Mouse (Mus musculus): ENCODE results near the gene Ntm.

Ntm gene

DNA sequence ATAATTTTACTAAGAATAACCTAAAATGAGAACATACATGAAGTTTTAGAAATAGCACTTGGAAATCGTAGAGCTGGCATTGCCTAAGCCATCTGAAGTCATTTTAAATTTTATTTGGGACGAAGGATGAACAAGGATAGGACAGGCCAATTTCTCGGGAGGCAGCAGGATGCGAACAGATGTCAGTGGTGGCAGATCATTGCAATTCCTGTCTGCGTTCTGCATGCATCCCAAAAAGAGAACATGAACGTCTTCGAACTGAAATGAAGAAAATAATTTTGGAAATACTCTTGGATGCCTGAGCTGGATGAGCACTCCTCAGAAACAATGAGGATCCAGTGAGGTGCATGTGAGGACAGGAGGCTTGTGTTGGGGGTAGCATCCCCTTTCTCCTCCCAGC lies 506.9 kb downstream of the Ntm start:
- DNase-seq, result no peak

DNA sequence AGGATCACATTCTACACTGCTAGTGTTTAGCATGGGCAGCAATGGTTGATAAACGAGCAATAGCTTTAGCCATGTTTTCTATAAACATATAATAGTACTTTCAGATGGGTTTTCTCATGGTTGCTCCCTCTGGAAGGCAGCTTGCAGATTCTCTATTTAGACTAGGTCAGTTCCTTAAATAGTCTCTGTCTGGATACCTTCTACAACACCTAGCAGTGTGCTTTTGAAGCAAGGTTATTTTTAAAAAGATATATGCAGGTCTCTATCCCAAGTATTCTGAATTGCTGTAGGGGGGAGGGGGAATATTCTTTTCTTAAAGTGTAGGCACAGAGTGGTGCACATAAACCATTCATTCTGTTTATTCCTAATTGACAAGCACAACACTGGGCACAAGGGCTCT lies 511.7 kb downstream of the Ntm start:
- no peak for DNase-seq

DNA sequence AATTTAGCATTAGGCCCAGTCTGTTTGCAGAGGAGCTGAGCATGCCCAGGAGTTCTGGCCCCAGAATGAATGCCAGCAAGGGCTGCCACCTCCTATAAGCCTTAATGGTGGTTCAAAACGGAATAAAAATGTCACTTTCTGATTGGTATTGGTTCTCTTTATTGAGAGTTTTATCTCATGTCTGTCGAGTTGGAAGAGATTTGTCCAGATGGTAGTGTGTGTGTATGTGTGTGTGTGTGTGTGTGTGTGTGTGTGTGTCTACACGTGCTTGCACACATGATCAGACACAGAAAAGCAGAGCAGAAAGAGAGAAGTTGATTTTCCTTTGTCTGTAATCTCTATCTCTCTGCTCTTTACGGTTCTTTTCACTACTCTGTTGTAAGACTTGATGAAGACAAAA lies 518.9 kb downstream of the Ntm start:
- DNase-seq, result no peak

DNA sequence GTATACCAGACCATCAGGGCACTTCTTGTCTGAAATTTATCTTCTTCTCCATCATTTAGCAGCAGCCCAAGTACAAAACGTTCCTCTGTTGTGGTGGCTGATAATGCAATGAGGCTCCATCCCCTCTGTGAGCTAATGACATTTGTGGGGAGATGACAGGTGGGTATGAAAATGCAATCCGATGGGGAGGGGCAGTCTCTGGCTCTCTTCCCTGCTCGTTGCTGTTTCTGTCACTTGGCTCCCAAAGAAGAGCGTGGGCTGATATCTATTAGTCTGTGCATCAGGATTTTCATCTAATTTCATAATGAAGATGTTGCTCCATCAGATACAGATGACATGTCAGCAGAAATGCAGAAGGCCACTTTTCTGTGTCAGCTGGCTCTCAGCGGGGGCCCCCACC lies 523.5 kb downstream of the Ntm start:
- no peak for DNase-seq

DNA sequence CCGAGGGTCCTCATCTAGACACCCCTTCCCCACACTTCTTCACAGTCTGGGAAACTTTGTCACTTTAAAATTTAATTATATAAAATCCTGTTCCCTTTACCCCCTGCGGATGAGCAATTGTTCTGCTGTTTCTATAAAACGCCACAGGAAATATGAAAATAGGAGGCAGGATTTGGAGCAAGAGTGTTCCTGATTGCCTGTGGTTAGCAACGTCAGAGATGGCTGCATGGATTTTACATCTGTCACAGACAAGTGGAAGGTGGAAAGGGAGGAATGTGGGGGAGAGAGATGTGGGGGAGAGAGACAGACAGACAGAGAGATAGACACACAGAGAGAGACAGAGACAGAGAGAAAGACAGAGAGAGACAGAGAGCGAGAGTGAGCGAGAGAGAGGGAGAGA lies 528.3 kb downstream of the Ntm start:
- no peak for DNase-seq

DNA sequence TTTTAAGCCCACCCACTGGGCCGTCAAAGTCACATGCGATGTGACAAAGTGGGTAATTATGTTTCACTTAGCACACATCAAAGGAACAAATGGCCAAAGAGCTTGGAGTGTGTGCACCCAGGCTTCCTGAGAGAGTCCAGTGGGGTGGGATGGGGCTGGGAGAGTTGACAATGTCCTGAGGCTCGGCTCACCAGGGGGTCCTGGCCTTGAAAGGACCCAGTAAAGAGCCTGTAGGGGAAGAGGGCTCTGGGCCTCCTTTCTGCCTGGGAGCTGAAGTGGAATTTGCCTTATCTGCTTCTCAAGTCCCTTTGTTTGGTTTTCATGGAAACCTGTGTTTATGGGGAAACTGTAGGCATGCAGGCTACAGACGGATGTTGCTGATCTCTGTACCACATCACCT lies 529.0 kb downstream of the Ntm start:
- no peak for DNase-seq

DNA sequence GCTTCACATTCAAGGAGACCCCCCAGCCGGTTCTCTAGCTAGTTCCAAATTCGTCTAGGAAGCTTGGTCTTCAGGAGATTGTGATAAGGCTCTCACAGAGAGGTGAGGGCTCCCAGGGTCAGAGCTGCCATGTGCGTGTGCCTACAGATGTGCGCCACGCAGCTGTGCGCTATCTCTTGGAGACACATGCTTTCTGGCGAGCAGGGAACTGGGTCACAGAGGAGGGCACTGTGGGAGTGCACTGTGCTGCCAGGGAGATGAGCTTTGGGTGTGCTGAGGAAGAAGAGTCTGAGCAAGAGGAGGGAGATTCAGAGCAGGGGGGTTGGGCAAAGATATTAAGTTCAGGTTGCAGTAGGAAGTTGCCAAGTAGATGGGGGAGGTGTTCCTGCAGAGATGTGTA lies 529.8 kb downstream of the Ntm start:
- DNase-seq, result no peak

DNA sequence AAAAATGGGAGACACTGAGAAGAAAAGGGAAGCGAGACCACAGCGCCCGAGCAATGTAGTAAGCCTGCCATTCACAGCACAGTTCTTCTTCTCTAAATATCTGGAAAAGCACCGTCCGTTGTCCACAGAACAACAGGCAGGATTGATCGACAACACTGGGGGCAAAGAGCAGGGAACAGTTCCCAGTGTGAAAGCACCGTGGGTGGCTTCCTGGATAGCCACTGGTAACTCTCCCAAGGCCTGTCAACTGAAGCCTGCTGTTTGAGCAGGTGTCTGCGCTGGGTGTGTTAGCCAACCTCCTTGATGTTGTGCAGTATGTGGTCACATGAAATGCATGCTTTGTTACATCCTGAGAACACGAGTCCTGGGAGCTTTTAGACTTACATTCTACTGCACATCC lies 531.4 kb downstream of the Ntm start:
- no peak for DNase-seq

DNA sequence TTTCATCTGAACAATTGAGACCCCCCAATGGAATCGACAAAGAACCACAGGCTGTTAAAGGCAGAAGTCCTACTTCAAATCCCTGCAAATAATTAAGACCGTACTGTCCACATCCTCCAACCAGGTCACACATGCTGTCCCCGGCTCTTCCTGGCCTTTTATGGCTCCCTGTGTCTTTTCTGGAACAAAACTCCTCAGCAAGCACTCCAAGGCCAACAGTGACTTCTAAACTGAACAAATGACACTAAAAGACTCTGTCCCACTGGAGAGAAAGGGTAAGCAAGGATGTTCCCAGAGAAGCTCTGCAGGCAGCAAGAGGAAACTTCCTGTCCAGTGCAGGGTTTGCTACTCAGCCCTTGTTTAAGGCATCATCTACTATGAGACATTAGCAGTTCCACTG lies 532.8 kb downstream of the Ntm start:
- no peak for DNase-seq

DNA sequence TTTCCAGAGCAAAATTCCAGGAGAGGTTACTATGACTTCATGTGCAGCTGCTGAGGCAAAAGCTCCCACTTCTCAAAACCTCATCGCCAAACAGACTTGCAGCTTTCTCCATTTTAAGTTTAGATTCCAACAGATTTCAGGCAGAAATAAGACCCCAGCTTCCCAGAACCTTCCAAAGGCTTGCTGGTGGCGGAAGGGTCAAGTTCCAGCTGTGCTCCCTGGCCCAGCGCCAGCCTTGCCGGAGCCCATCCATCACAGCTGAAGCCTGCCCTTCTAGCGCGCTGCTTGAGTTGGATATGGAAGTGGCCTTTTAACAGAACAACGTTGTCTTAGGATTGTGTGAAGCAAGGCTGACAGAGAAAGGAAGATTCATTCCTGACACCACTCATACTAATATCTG lies 534.6 kb downstream of the Ntm start:
- no peak for DNase-seq

DNA sequence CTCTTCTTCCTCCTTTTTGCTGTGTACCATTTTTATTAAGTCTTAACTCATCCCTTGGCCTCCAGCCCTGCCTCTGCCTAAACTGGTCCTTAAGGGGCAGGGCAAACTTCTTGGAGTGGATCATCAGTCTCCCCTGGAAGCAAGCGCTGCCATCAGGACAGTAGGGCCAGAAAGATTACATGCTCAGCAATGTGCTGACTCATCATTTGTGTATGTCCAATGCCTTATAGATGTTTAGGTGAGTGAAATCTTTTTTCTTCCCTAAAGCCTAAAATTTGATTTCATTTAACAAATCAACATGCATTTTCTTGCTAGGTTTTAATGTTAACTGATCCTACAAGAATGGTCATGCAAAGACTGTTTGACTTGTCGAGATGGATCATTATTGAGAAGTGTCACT lies 536.7 kb downstream of the Ntm start:
- DNase-seq, result no peak

DNA sequence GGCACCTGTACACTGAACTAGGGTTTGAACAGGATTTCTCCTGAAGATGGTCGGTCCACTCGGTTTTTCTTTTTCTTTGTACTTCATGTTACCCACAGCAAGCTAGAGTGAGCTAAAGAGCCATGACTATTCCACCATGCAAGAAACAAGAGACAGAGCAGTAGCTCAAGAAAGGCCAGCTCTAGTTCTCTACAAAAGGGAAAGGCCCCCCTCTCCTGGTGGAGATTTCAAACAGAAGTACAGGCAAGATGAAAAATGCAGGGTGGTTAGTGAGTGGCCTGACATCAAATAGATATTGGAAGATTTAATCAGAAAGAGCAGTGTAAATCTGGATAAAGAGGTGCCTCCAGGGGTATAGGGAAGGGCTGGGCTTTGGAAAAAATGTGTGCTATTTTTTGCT lies 547.4 kb downstream of the Ntm start:
- DNase-seq, result no peak

DNA sequence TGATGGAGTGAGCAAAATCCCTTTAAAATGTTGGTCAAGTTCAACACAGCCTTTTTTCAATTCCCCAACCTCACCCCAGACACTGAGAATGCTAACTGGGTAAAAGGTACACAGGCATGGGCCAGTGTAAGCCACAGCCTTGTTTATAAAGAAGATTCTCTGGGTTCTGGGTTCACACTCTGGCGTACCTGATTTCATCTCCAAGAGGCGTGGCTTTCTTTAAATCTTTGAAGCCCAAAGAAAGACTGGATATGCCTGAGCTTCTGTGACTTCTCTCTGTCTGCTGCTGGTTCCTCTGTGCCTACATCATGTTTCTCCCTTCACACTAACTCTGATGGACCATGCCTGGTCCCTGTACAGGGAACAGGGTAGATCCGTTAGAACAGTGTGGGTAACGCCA lies 549.8 kb downstream of the Ntm start:
- DNase-seq, result no peak

DNA sequence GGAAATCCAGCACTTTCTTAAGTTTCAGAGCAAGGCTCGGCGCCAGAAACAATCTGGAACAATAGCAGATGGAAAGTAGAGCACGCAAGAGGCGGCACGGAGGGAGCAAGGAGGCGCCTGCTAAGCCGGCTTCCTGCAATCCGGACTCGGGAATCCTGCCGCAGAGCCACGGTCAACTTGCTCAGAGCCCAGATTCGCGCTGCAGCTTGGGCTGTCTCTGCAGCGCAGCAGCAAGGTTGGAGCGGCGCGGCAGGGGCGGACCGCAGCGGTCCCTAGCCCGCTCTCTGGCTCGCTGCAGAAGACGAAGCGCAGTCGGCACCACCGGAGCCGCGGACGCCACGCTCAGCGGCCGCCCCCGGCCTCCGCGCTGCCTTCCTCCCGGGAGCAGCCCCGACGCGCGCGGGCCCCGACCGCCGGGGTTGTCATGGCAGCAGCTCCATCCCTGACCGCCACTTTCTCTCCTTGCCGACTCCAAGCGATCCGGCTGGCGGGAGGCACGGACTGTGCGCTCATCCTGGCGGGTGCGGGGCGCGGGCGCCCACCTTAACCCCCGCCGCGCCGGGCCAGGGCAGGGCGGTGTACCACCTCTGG lies 550.7 kb downstream of the Ntm start:
- no peak for DNase-seq

DNA sequence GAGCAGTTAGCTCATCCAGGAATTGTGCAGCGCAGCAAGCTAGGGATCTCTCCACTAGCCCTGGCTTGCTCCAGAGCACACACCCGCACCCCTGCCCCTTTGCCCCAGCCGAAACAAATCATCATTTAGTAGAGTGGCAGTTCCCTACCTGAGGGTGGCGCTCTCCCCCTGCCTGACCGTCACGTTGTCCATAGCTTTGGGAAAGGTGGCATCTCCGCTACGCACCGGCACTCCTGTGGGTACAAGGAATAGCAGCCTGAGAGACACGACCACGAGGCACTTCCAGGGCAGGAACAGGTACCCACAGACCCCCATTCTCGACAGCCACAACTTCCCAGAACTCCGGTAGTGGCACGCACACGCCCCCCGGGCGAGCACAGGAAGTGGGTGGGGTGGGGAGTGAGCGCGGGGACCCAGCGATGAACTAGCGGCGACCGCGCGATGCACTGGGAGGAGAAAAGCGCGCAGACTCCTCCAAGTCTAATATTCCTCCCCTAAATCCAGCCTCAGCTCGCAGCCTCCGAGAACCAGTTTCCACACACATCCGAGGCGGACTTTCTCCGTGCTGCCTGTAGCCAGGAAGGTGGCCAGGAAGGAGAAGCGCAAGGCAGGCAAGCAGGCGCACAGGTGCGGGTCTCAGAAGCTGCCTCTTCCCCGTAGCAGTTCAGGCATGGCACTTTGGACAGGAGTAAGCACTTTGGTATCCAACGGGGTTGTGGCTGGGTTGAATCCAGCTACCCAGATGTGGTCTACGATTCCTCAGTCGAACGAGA lies 551.3 kb downstream of the Ntm start:
- DNase-seq, result no peak

DNA sequence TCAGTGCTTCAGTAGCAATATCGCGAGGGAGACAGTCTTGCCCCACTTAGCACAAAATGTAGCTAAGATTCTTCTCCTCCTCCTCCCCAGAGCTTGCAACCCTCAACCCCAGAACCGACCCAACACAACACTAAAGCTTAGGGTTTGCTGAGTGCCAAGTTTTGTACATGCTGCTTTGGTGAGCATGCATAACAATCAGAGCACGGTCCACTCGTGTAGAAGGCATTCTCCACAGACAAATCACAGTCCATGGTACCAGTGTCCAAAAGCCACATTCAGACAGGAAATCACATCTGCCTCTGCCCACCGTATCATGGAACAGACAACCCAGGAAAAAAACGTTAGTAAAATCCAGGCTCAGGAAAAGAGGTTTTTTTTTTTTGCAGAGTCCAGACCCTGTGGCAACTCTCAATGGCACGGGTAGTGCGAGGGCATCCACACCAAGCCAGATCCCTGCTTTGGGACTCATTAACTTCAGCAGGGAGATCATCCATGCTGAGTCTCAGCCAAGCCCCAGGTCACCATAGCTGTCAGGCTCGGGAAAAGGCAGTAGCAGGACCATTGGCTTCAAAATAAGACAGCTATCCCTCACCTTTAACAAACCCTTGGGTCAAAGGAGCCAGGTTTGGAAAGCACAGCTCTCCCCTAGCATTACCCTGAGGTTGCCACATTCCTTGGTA lies 552.1 kb downstream of the Ntm start:
- DNase-seq, result no peak

DNA sequence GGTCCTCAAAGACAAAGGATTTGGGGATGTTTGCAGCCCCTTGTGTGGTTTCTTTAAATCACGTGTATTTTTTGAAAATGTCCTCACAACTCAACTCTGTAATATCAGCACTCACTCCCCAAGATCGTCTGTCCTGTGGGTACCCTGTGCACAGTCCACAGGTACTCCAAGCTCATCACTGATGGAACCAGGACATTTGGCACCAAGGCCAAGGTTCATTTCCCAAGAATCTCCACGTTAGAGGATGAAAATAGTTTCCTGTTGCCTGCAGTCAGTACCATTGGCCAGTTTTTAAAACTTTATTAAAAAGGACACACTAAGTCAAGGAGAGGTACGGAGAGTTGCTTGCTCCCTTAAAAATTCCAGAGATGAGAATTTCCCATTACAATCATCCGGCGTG lies 552.7 kb downstream of the Ntm start:
- no peak for DNase-seq

DNA sequence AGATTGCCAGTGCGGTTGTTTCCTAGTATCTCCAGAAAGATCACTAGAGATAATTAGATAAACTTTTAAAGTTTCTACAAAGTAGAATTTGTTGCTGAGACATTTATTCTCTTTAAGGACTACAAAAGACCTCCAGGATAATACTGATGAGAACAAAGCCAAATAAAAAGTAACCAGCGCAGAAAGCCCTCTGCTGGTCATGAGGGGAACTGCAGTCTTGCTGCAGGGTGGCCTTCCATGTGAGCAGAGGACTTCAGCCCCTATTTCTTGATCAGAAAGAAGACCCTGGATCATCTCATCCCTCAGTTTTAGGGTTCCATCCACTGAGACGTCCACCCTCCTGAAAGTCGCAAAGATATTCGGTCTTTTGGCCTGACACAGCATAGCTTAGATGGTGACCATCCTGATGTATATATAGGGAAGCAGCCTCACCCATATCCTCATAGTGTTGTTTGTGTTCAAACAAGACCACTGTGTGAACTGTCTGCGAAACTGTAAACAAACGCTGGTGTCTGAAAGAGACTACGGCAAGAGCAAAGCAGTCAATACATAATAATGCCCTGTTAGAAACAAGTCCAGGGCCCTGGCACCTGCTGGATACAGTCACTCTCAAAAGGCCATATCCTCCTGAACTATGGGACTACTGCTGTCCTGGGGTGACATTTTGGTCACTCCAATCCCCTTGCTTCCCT lies 553.6 kb downstream of the Ntm start:
- no peak for DNase-seq

DNA sequence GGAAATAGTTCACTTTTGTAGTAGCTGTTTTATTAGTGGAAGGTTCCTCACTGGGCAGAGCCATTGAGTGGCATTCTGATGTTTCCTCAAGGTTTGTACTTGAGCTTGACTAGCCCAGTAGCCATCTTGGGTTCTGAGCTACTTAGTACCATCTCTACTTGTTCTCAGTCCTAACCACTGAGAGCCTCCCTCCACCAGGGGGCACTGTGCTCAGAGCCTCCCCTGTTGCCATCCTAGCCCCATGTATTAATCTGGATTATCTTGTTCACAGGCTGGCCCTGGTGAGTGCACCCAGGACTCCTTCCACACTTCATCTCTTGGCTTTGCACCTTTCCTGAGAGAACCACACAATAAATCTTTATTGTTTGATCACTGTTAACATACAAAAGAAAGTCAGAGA lies 555.0 kb downstream of the Ntm start:
- DNase-seq, result no peak

DNA sequence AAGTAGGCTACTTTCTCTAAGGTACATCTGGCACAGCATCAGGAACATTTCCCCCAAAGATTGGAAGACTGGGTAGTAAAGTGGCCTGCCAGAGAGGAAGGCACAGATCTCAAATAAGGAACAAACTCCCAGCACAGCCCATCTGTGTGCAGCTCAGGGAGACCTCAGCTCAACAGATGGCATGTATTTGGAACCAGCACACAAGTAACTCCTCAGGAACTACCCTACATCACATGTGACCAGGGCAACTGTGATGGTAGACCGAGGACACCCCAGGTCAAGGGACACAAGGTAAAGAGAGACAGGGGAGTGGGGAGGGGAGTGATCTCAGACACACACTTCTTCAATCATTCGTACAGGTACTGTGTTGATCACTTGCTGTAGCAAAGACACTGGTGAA lies 556.0 kb downstream of the Ntm start:
- DNase-seq, result no peak

DNA sequence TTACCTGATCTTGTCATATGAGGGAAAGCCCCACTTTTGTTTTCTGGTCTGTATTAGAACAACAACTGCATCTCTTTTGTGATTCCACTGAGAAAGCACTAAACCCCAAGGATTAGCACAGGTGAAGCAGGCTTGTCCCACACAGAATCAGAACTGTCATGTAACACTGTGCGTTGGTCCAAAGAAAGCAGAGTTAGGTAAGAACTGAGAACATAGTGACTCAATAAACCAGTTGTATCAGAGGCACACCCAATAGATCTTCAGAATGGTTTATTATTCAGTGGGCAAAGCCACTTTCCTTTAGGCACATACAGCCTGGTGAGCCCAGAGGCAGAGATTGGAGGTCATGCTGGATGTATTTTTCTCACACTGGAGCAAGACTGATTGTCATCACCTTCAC lies 556.9 kb downstream of the Ntm start:
- DNase-seq, result no peak

DNA sequence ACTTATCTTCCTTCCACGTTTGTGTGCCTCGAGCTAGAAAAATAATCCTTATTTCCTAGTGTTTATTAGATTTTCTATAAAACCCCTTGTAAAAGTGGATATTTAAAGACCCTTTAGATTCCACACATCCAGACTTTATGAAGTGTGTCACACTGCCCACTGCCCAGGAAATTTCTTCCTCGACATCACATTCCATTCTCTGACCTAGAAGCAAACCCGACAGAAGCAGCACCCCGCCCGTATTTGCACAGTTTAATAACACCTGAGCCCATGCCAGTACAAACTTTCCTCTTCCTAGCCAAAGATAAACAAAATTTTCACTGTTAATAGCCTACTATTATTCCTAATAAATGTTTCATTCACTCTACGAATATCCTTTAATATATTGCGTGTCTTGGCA lies 562.8 kb downstream of the Ntm start:
- DNase-seq, result no peak

DNA sequence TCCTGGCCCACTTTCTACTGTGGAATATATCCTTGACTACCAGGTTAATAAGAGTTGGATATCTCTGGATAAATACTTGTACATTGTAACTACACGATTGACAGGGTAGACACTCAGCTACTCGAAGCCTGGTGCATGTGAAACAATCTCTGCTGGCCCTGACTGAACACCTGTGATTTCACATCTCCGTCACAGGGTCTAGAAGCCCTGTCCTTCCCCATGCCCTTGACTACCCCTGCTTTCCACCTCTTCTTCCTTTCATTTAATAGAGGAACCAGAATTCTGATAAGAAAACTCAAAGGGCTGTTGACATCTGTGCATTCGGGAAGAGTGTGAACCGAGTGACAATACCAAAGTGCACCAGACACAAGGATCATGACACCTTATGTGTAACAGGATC lies 566.8 kb downstream of the Ntm start:
- no peak for DNase-seq

DNA sequence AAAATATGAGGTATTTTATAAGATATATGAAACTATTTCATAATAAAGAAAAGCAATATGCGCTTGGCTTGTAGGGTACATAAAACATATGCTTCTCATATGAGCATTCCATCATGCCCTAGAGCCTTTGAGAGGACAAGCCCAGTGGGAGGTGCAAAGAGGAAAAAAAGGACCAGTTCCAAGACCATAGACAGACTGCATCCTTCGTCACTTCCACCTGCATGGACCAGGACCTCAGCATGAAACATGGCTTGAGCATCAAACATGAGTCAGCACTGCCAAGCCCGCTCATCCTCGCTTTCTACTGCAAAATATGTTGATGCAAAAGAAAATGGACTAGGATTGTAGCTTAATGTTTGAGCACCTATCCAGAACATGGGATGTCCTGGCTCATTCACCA lies 569.8 kb downstream of the Ntm start:
- DNase-seq, result no peak

Measured in B cell, adult 2 months (primary cell).